Mouse (Mus musculus) E14TG2a.4 (cell line): Measurements from ENCODE around the gene Gm9573.

Experiments used
- CTCF ChIP-seq: conservative IDR thresholded peaks from 2 replicates; pipeline ENCODE4 v1.5.1; 2014; ENCODE audit warnings: low read length
- POU5F1 ChIP-seq: IDR thresholded peaks from 2 replicates; pipeline ENCODE4 v1.6.1; 2014; ENCODE audit warnings: low read length, borderline replicate concordance

GRCm38 (mm10) chr17:35639352-35639751, 12.9 kb upstream of the Gm9573 start:
- TF ChIP-seq CTCF (no peak), POU5F1 (no peak)
